Mouse (Mus musculus): ENCODE data around the gene Hoxa4. TPM values are rescaled to one million over a fixed set of nuclear protein-coding genes. Genes with fewer than 3 reads are reported as not detected.
A peak's percentile ranks its signal among the peaks of the same experiment; 100 is the strongest.

Hoxa4 gene
- total RNA-seq, 1 experiment: 0.13 TPM

GRCm38 (mm10) chr6:52157466-52158275 is 33.9 kb downstream of the Hoxa4 start:
- no peak for DNase-seq (ENCODE audit: low read depth, low spot score)

DNA sequence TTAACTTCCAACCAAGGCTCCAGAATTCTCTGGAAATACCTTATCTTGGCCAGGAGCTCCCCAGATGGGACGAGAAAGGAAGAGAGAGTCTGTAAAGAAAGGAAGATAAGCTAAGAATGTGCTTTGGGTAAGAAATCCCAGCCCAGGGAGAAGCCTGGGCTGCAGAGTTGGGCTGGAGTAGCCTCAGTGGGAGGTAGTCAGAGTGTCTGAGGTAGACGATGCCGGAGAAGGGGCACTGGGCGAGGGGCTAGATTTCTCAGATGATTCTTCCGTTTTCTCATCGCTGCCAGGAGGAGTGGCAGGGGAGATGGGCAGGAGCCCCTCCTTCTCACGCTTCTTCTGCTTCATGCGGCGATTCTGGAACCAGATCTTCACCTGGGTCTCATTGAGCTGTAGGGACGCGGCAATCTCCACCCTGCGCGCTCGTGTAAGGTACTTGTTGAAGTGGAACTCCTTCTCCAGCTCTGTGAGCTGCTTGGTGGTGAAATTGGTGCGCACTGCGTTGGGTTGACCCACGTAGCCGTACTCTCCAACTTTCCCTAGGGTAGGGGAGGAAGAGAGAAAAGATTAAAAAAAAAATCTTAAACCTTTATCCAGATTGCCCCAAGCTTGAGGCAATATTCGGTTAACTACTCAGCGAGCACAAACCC is 34.9 kb downstream of the Hoxa4 start:
- DNase-seq (ENCODE audit: low read depth, low spot score): no peak
- no peaks in the 10 kb centered on the region for H3K9me3 ChIP-seq (ENCODE audit: control insufficient read depth, insufficient read depth, low read depth, low read length)
- no peak for TF ChIP-seq MAFK (IDR thresholded peaks at IDR 0.05; ENCODE audit: insufficient read depth, low read depth, low read length)
- TF ChIP-seq CHD2 (IDR thresholded peaks at IDR 0.05; ENCODE audit: low read depth, low read length): no peak
- TF ChIP-seq ZC3H11A (IDR thresholded peaks at IDR 0.05; ENCODE audit: borderline replicate concordance, low read depth, low read length): no peak
- no peak for TF ChIP-seq HCFC1 (IDR thresholded peaks at IDR 0.05; ENCODE audit: borderline replicate concordance, insufficient read depth, low read length)
- H3K9ac ChIP-seq (ENCODE audit: insufficient read depth, low read depth, low read length, poor library complexity, severe bottlenecking): no peak overlapping the region; the same call in 1 of the 2 replicates
- in situ Hi-C loops (cut with MboI; ENCODE audit: low sequenced_read_pairs in 2 of 2, unreplicated experiment in 2 of 2): no loop called here
- peaks cover 4 to 18% of the 10 kb centered on the region in 2 experiments; a peak in 1 of 4 replicates for H3K4me1 ChIP-seq (ENCODE audit: control insufficient read depth in 2 of 2, insufficient read depth in 2 of 2, low read length in 2 of 2, poor library complexity in 1 of 2)
- no peak overlapping the region for H3K27ac ChIP-seq (ENCODE audit: insufficient read depth, low read depth, low read length, poor library complexity, severe bottlenecking)
- no peaks in the 10 kb centered on the region for H3K36me3 ChIP-seq (ENCODE audit: control insufficient read depth, insufficient read depth, low read length, poor library complexity, severe bottlenecking)
- no peak overlapping the region for H3K4me3 ChIP-seq (ENCODE audit: insufficient read depth in 1 of 2, low read depth in 1 of 2, low read length in 2 of 2, poor library complexity in 1 of 2, severe bottlenecking in 1 of 2)

More at GRCm38 (mm10) chr6:52157466-52158275, 33.9 kb downstream of the Hoxa4 start:
- no peaks in the 10 kb centered on the region for H3K36me3 ChIP-seq (ENCODE audit: control insufficient read depth, insufficient read depth, low read length, poor library complexity, severe bottlenecking)
- 0 out of 2 replicates have a peak overlapping the region, but pooled peaks have one; percentile 26 for H3K9ac ChIP-seq (ENCODE audit: insufficient read depth, low read depth, low read length, poor library complexity, severe bottlenecking)
- peak overlapping the region; percentile 78 to 90 for H3K4me3 ChIP-seq (ENCODE audit: insufficient read depth in 1 of 2, low read depth in 1 of 2, low read length in 2 of 2, poor library complexity in 1 of 2, severe bottlenecking in 1 of 2)
- H3K4me1 ChIP-seq (ENCODE audit: control insufficient read depth in 2 of 2, insufficient read depth in 2 of 2, low read length in 2 of 2, poor library complexity in 1 of 2): peaks cover 4 to 18% of the 10 kb centered on the region in 2 experiments; a peak in 1 of 4 replicates
- in situ Hi-C loops (cut with MboI; ENCODE audit: low sequenced_read_pairs in 2 of 2, unreplicated experiment in 2 of 2): no loop called here
- no peak for TF ChIP-seq ZC3H11A (IDR thresholded peaks at IDR 0.05; ENCODE audit: borderline replicate concordance, low read depth, low read length)
- no peak for TF ChIP-seq ZNF384 (IDR thresholded peaks at IDR 0.05; ENCODE audit: low read depth, low read length)
- no peaks in the 10 kb centered on the region for H3K9me3 ChIP-seq (ENCODE audit: control insufficient read depth, insufficient read depth, low read depth, low read length)
- no peak overlapping the region for H3K27ac ChIP-seq (ENCODE audit: insufficient read depth, low read depth, low read length, poor library complexity, severe bottlenecking)

DNA sequence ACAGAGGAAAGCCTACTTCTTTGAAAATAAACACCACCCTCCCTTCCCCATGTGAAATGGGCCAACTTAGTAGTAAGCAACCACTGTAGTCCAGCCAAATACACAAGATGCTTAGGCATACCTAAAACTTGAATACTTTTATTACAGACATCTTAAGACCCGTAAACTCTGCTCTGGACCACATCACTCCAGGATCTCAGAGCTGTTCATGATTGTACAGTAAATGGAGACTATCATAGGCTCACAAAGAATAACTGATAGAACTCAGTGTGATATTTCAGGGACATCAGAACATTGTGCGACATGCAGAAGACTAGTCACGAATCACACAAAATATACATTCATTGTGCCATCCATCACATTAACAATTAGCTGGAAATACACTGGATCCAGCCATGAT is 36.1 kb downstream of the Hoxa4 start:
- peaks cover 4 to 17% of the 10 kb centered on the region in 2 experiments; a peak in 1 of 4 replicates for H3K4me1 ChIP-seq (ENCODE audit: control insufficient read depth in 2 of 2, insufficient read depth in 2 of 2, low read length in 2 of 2, poor library complexity in 1 of 2)

GRCm38 (mm10) chr6:52154044-52154443 is 37.5 kb downstream of the Hoxa4 start:
- TF ChIP-seq HCFC1 (IDR thresholded peaks at IDR 0.05; ENCODE audit: borderline replicate concordance, insufficient read depth, low read length) (no peak), CHD2 (IDR thresholded peaks at IDR 0.05; ENCODE audit: low read depth, low read length) (no peak), MAFK (IDR thresholded peaks at IDR 0.05; ENCODE audit: insufficient read depth, low read depth, low read length) (no peak), ZC3H11A (IDR thresholded peaks at IDR 0.05; ENCODE audit: borderline replicate concordance, low read depth, low read length) (no peak), ZNF384 (IDR thresholded peaks at IDR 0.05; ENCODE audit: low read depth, low read length) (no peak)
- Histone ChIP-seq H3K4me1 (ENCODE audit: control insufficient read depth in 2 of 2, insufficient read depth in 2 of 2, low read length in 2 of 2, poor library complexity in 1 of 2) (peaks cover 0 to 9% of the 10 kb centered on the region in 2 experiments; a peak in 1 of 4 replicates), H3K27ac (ENCODE audit: insufficient read depth, low read depth, low read length, poor library complexity, severe bottlenecking) (no peak overlapping the region), H3K9me3 (ENCODE audit: control insufficient read depth, insufficient read depth, low read depth, low read length) (no peaks in the 10 kb centered on the region), H3K36me3 (ENCODE audit: control insufficient read depth, insufficient read depth, low read length, poor library complexity, severe bottlenecking) (no peaks in the 10 kb centered on the region), H3K4me3 (ENCODE audit: insufficient read depth in 1 of 2, low read depth in 1 of 2, low read length in 2 of 2, poor library complexity in 1 of 2, severe bottlenecking in 1 of 2) (no peak overlapping the region), H3K9ac (ENCODE audit: insufficient read depth, low read depth, low read length, poor library complexity, severe bottlenecking) (no peak overlapping the region)
- no peak for DNase-seq (ENCODE audit: low read depth, low spot score)
- in situ Hi-C loops (cut with MboI; ENCODE audit: low sequenced_read_pairs in 2 of 2, unreplicated experiment in 2 of 2): no loop called here

More for the DNA sequence above, 36.1 kb downstream of the Hoxa4 start:
- H3K4me3 ChIP-seq (ENCODE audit: insufficient read depth in 1 of 2, low read depth in 1 of 2, low read length in 2 of 2, poor library complexity in 1 of 2, severe bottlenecking in 1 of 2): no peak overlapping the region
- TF ChIP-seq ZC3H11A (IDR thresholded peaks at IDR 0.05; ENCODE audit: borderline replicate concordance, low read depth, low read length) (no peak), HCFC1 (IDR thresholded peaks at IDR 0.05; ENCODE audit: borderline replicate concordance, insufficient read depth, low read length) (no peak), MAFK (IDR thresholded peaks at IDR 0.05; ENCODE audit: insufficient read depth, low read depth, low read length) (no peak), ZNF384 (IDR thresholded peaks at IDR 0.05; ENCODE audit: low read depth, low read length) (no peak), CHD2 (IDR thresholded peaks at IDR 0.05; ENCODE audit: low read depth, low read length) (no peak)
- H3K9ac ChIP-seq (ENCODE audit: insufficient read depth, low read depth, low read length, poor library complexity, severe bottlenecking): no peak overlapping the region
- no peaks in the 10 kb centered on the region for H3K9me3 ChIP-seq (ENCODE audit: control insufficient read depth, insufficient read depth, low read depth, low read length)
- no peaks in the 10 kb centered on the region for H3K36me3 ChIP-seq (ENCODE audit: control insufficient read depth, insufficient read depth, low read length, poor library complexity, severe bottlenecking)
- no peak overlapping the region for H3K27ac ChIP-seq (ENCODE audit: insufficient read depth, low read depth, low read length, poor library complexity, severe bottlenecking)
- in situ Hi-C loops (cut with MboI; ENCODE audit: low sequenced_read_pairs in 2 of 2, unreplicated experiment in 2 of 2): no loop called here
- no peak for DNase-seq (ENCODE audit: low read depth, low spot score)
